Mouse (Mus musculus) spleen, adult 2 months (tissue): Measurements from ENCODE around the gene Agpat3. TPM values are rescaled to one million over a fixed set of nuclear protein-coding genes. Genes with fewer than 3 reads are reported as not detected.
"Not testable (repeated sequence)": the region's sequence is repeated elsewhere in the genome, so short reads cannot be mapped to it uniquely, and the experiment has no call there.

Experiments used
- DNase-seq, 2 experiments: peaks; one replicate each; pipeline versions ENCODE4 v3.0.0 to v3.0.0-alpha.2; 2012 to 2021; ENCODE audit warnings: low spot score in 2 of 2, low read depth in 1 of 2
- H3K27ac ChIP-seq: fragments of 200-500 bp; 2 replicates; pipeline ENCODE4 v1.5.1; 2012; ENCODE audit warnings: low read length, inconsistent platforms; ENCODE audit not compliant: insufficient read depth
- H3K27me3 ChIP-seq: fragments of 200-500 bp; 2 replicates; pipeline ENCODE4 v1.6.1; 2012; ENCODE audit warnings: mild to moderate bottlenecking, moderate library complexity, low read length, inconsistent platforms; ENCODE audit not compliant: control insufficient read depth, insufficient read depth
- H3K36me3 ChIP-seq: fragments of 200-500 bp; 2 replicates; pipeline ENCODE4 v1.6.1; 2012; ENCODE audit warnings: mild to moderate bottlenecking, low read length, inconsistent platforms; ENCODE audit not compliant: control insufficient read depth, insufficient read depth
- H3K4me1 ChIP-seq: fragments of 200-500 bp; 2 replicates; pipeline ENCODE4 v1.6.1; 2011; ENCODE audit warnings: inconsistent platforms; ENCODE audit not compliant: control insufficient read depth, insufficient read depth, insufficient read length
- H3K4me3 ChIP-seq: fragments of 200-500 bp; 2 replicates; pipeline ENCODE4 v1.5.1; 2011; ENCODE audit warnings: mild to moderate bottlenecking, inconsistent platforms; ENCODE audit not compliant: insufficient read depth, insufficient read length; ENCODE audit errors: extremely low read depth
- CTCF ChIP-seq: fragments of 200-500 bp; IDR thresholded peaks from 2 replicates; pipeline ENCODE4 v1.5.1; 2011; ENCODE audit warnings: mild to moderate bottlenecking, inconsistent platforms; ENCODE audit not compliant: insufficient read depth, insufficient read length, insufficient replicate concordance; ENCODE audit errors: extremely low read depth
- POLR2A ChIP-seq: fragments of 200-500 bp; IDR thresholded peaks from 2 replicates; pipeline ENCODE4 v1.6.1; 2011; ENCODE audit warnings: low read depth, low read length, inconsistent platforms
- WGBS: fragments of 180-500 bp; shearing (Covaris S2); methylation state at CpG from one replicate; pipeline ENCODE4 v1.1.7; 2018; 5-methylcytosine and 5-hydroxymethylcytosine counted together
- polyA plus RNA-seq: library from polyadenylated mRNA; depleted of rRNA; stranded (reverse); fragments of >200 nt; gene quantifications from 2 replicates; pipeline ENCODE4 v1.2.3, GENCODE M21; 2012

Agpat3 gene
- polyA plus RNA-seq, 1 experiment = 177 TPM

GRCm38 (mm10) chr10:78364106-78364505 lies 11.8 kb upstream of the Agpat3 start:
- H3K27ac ChIP-seq = no peak overlapping the region
- WGBS = 16% methylated on average over 2 of the region's 2 CpGs

GRCm38 (mm10) chr10:78363366-78363765 lies 11.1 kb upstream of the Agpat3 start:
- Histone ChIP-seq H3K27me3 (no peaks in the 10 kb centered on the region), H3K27ac (no peak overlapping the region), H3K36me3 (no peaks in the 10 kb centered on the region), H3K4me1 (no peaks in the 10 kb centered on the region), H3K4me3 (no peak overlapping the region)
- TF ChIP-seq CTCF = no peak
- no peak for TF ChIP-seq POLR2A
- WGBS = 84% methylated on average over 6 of the region's 6 CpGs
- no peak for DNase-seq

More at GRCm38 (mm10) chr10:78364106-78364505, 11.8 kb upstream of the Agpat3 start:
- no peaks in the 10 kb centered on the region for H3K4me1 ChIP-seq
- H3K4me3 ChIP-seq = no peak overlapping the region
- no peak for DNase-seq
- H3K36me3 ChIP-seq = no peaks in the 10 kb centered on the region
- H3K27me3 ChIP-seq = no peaks in the 10 kb centered on the region
- TF ChIP-seq POLR2A (no peak), CTCF (no peak)

DNA sequence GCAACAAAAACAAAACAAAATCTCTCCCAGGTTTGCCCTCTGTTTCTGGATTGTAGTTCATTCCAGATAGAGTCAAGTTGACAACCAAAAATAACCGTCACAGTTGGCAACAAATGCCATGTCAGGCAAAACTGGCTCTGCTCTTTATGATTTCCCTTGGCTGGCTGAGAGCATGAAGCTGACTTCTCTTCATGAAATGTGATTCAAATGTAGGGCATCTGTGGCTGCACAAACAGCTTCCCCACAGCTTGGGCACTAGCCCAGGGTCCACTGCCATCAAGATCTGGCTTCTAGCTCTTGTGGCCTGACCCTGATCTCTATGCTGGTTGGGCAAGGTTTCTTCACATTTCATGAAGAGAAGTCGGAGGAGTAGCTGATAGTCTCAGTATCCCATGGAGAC lies 9.7 kb upstream of the Agpat3 start:
- TF ChIP-seq POLR2A = no peak
- no peak for TF ChIP-seq CTCF
- H3K36me3 ChIP-seq = no peaks in the 10 kb centered on the region
- no peak overlapping the region for H3K4me3 ChIP-seq
- no peaks in the 10 kb centered on the region for H3K4me1 ChIP-seq
- WGBS = 82% methylated on average over 2 of the region's 2 CpGs
- DNase-seq = no peak
- H3K27me3 ChIP-seq = no peaks in the 10 kb centered on the region
- H3K27ac ChIP-seq = no peak overlapping the region

GRCm38 (mm10) chr10:78360290-78360711 lies 8.0 kb upstream of the Agpat3 start:
- Histone ChIP-seq H3K36me3 (no peaks in the 10 kb centered on the region), H3K4me3 (no peak overlapping the region), H3K27ac (no peak overlapping the region), H3K27me3 (no peaks in the 10 kb centered on the region), H3K4me1 (no peaks in the 10 kb centered on the region)
- TF ChIP-seq CTCF (no peak), POLR2A (no peak)
- 84% methylated on average over 3 of the region's 3 CpGs for WGBS
- DNase-seq = no peak

- H3K27ac ChIP-seq, DNase-seq, H3K27me3 ChIP-seq, H3K36me3 ChIP-seq, H3K4me3 ChIP-seq, H3K4me1 ChIP-seq: not testable (repeated sequence)
- 87% methylated on average over 3 of the region's 3 CpGs for WGBS
Observed at GRCm38 (mm10) chr10:78358999-78359398, 6.7 kb upstream of the Agpat3 start.

DNA sequence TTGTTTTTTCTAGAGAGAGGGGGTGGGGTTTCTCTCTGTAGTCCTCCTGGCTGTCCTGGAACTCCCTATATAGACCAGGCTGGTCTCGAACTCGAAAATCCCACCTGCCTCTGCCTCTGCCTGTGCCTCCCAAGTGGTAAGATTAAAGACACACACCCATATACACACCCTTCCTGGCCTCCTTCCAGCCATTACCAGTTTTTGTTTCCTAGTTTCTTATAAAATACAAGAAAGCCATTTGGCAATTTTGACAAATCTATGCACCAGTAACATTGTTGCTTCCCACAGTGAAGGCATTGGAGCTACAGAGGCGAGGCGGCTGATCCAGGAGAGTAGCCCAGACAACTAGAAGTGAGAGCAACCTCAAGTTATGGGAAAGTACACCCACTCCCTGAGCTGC lies 6.0 kb upstream of the Agpat3 start:
- WGBS = 81% methylated on average over 4 of the region's 4 CpGs
- Histone ChIP-seq H3K27ac (no peak overlapping the region), H3K4me3 (no peak overlapping the region), H3K4me1 (no peaks in the 10 kb centered on the region), H3K36me3 (no peaks in the 10 kb centered on the region), H3K27me3 (no peaks in the 10 kb centered on the region)
- DNase-seq = no peak
- TF ChIP-seq CTCF (no peak), POLR2A (no peak)

DNA sequence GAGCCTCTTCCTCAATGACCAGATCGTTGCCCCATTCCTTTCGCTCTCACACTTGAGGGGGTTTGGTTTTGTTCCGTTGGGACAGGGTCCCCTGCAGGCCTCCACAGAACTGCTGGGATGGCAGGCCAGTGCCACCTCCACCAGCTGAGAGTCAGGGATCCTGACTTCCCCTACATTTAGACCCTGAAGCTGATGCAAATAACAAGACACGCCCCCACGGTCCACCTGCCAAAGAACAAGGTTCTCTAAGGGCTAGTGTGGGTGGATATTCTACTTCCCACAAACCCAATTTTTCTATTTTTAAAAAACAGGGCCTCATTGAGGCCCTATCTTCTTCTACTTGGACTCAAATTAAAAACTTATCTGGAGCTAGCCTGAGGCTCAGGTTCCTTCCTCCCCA lies 5.5 kb upstream of the Agpat3 start:
- no peak overlapping the region for H3K4me3 ChIP-seq
- DNase-seq = no peak
- TF ChIP-seq POLR2A (no peak), CTCF (no peak)

More for the DNA sequence above, 5.5 kb upstream of the Agpat3 start:
- Histone ChIP-seq H3K4me1 (no peaks in the 10 kb centered on the region), H3K27me3 (no peaks in the 10 kb centered on the region), H3K36me3 (no peaks in the 10 kb centered on the region), H3K27ac (no peak overlapping the region)
- WGBS = 69% methylated on average over 5 of the region's 5 CpGs
